ENCODE assay signal across 8 mouse cellular contexts in the genomic region with DNA sequence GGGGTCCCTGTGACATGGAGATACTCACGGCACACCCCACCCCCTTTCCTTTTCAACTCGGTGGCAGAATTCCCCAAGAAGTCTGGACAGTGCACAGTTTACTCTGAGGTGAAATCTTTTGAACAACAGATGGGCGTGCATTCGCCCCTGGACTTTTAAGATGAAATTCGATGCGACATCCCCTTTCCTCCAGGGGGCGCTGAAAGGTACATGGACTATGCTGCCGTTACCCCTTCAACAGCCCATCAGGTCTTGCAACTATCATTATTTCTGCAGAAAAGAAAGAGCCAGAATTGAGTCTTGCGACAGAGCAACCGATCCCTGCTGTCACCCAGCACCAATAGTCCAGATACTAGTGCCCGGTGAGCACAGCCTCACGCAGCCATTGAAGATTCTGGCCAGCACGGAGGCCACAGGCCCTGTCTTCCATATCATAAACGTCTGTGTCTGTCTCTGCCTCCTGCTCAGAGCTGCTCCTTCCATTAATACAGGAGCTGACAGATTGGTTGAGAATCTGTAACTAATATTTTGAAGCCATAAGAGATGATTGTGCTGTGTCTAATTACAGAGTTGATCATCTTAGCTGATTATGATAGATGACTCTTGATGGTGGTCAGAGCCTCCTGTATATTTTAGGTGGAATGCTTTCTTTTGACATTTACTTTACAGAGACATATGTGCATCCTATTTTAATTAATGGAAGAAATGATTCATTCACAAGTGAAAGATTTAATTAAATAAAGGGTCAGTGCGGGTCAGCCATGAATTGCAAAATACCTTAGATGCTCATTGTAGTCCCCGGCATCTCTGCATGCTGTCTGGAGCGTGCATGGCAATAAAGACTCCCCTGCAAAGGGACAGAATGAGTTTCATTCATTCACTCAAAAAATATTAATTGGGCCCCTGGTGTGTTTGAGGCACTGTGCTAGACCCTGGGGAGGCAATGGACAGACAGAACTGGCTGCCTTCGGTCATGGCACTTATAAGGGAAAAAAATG.
DNase-seq lines count a peak whose midpoint lies in the region; ATAC-seq and TF ChIP-seq lines count a peak whose summit lies in the region.

No protein-coding gene starts in this region.

- no peaks in the 10 kb centered on the region; a peak in 2 of 4 replicates for H3K27me3 ChIP-seq in MEL (ENCODE audit: control insufficient read depth in 1 of 2, insufficient read depth in 2 of 2, low read length in 2 of 2)
- H3K27me3 ChIP-seq in stomach, postnatal 0 days (ENCODE audit: control insufficient read depth, insufficient read depth, low read length) = no peaks in the 10 kb centered on the region

- no peak overlapping the region for H3K27ac ChIP-seq in layer of hippocampus, adult 2 months
- no peak overlapping the region for H3K27ac ChIP-seq in MEL (ENCODE audit: control insufficient read depth, low read depth, low read length)
- no peak overlapping the region for H3K27ac ChIP-seq in stomach, postnatal 0 days (replicated peaks)

- no peak for TF ChIP-seq POLR2A in MEL (IDR thresholded peaks at IDR 0.05; ENCODE audit: control insufficient read depth in 1 of 2, insufficient read depth in 1 of 2, low read depth in 1 of 2, low read length in 2 of 2, poor library complexity in 1 of 2)
- TF ChIP-seq POLR2A in brain, embryonic 14.5 days (IDR thresholded peaks at IDR 0.05; ENCODE audit: borderline replicate concordance, extremely low read depth, insufficient read depth, insufficient read length, poor library complexity, severe bottlenecking) = no peak
- no peak for TF ChIP-seq POLR2A in lung, adult 2 months (IDR thresholded peaks at IDR 0.05; ENCODE audit: borderline replicate concordance, extremely low read depth, low read depth, low read length)

- no peak for TF ChIP-seq EP300 in MEL (IDR thresholded peaks at IDR 0.05; ENCODE audit: low read depth in 1 of 2, low read length in 2 of 2)
- TF ChIP-seq EP300 in stomach, postnatal 0 days (optimal IDR thresholded peaks at IDR 0.05) = no peak

- no peaks in the 10 kb centered on the region for H3K79me2 ChIP-seq in MEL (ENCODE audit: control insufficient read depth, insufficient read depth, low read length, poor library complexity)

- TF ChIP-seq CTCF in layer of hippocampus, adult 2 months (conservative IDR thresholded peaks at IDR 0.05) = peak; percentile 75
- TF ChIP-seq CTCF in MEL (IDR thresholded peaks at IDR 0.05 in 2 of 3, conservative IDR thresholded peaks at IDR 0.05 in 1 of 3; ENCODE audit: control insufficient read depth in 1 of 3, insufficient read depth in 1 of 3, low read depth in 2 of 3, low read length in 3 of 3, poor library complexity in 1 of 3, severe bottlenecking in 1 of 3) = peak; percentile 61 to 69 (median 65)
- peak; percentile 59 for TF ChIP-seq CTCF in brain, embryonic 14.5 days (IDR thresholded peaks at IDR 0.05; ENCODE audit: borderline replicate concordance, extremely low read depth, insufficient read depth, insufficient read length)
- TF ChIP-seq CTCF in lung, adult 2 months (IDR thresholded peaks at IDR 0.05; ENCODE audit: insufficient read depth, low read length) = peak; percentile 53
- TF ChIP-seq CTCF in stomach, postnatal 0 days (IDR thresholded peaks at IDR 0.05; ENCODE audit: low read depth) = peak; percentile 52

- H3K36me3 ChIP-seq in MEL (ENCODE audit: control insufficient read depth in 1 of 2, insufficient read depth in 2 of 2, low read length in 2 of 2) = no peaks in the 10 kb centered on the region
- no peaks in the 10 kb centered on the region for H3K36me3 ChIP-seq in stomach, postnatal 0 days (ENCODE audit: control insufficient read depth, insufficient read depth, low read length)

- no peak overlapping the region for H3K9ac ChIP-seq in MEL (ENCODE audit: control insufficient read depth, low read depth, low read length, poor library complexity, severe bottlenecking)
- no peak overlapping the region for H3K9ac ChIP-seq in stomach, postnatal 0 days (ENCODE audit: low read length)

- no peaks in the 10 kb centered on the region for H3K9me3 ChIP-seq in MEL (replicated peaks; ENCODE audit: insufficient read depth, low read length)
- no peaks in the 10 kb centered on the region for H3K9me3 ChIP-seq in stomach, postnatal 0 days (ENCODE audit: control insufficient read depth, low read length)

- H3K4me2 ChIP-seq in stomach, postnatal 0 days (replicated peaks; ENCODE audit: low read depth) = no peak overlapping the region

- H3K4me3 ChIP-seq in layer of hippocampus, adult 2 months = no peak overlapping the region
- H3K4me3 ChIP-seq in MEL (ENCODE audit: control insufficient read depth in 1 of 2, insufficient read depth in 1 of 2, low read depth in 2 of 2, low read length in 2 of 2) = no peak overlapping the region
- H3K4me3 ChIP-seq in lung, adult 2 months (replicated peaks; ENCODE audit: extremely low read depth, low read depth, low read length) = no peak overlapping the region
- H3K4me3 ChIP-seq in stomach, postnatal 0 days (ENCODE audit: low read depth, low read length) = no peak overlapping the region

- peak; percentile 49 for TF ChIP-seq RAD21 in MEL (IDR thresholded peaks at IDR 0.05; ENCODE audit: low read depth, low read length)

- no peak for DNase-seq in layer of hippocampus, adult 2 months (ENCODE audit: low spot score in 2 of 2)
- DNase-seq in layer of hippocampus, adult 11-12 months (ENCODE audit: low spot score) = no peak
- peak; percentile 57 for DNase-seq in MEL (ENCODE audit: low read depth, low spot score)
- peak; percentile 53 for DNase-seq in brain, embryonic 14.5 days (ENCODE audit: low read depth)
- DNase-seq in forelimb bud, embryonic 11.5 days (ENCODE audit: low read depth, low spot score) = peak; percentile 42
- DNase-seq in lung, adult 2 months = peak; percentile 29
- no peak for DNase-seq in stomach, postnatal 0 days (ENCODE audit: low spot score)
- DNase-seq in urinary bladder, postnatal 4 days (ENCODE audit: low spot score in 2 of 2) = no peak

- WGBS in lung, adult 2 months = 61% methylated on average over 18 of the region's 18 CpGs
- WGBS in stomach, postnatal 0 days = 63% methylated on average over 18 of the region's 18 CpGs

- H3K4me1 ChIP-seq in MEL (ENCODE audit: control insufficient read depth in 1 of 2, insufficient read depth in 2 of 2, low read length in 2 of 2) = no peaks in the 10 kb centered on the region
- H3K4me1 ChIP-seq in lung, adult 2 months (ENCODE audit: control insufficient read depth, insufficient read depth, low read length) = no peaks in the 10 kb centered on the region
- no peaks in the 10 kb centered on the region for H3K4me1 ChIP-seq in stomach, postnatal 0 days (replicated peaks; ENCODE audit: control insufficient read depth, insufficient read depth)

- ATAC-seq in stomach, postnatal 0 days (ENCODE audit: low FRiP score, low TSS enrichment) = no peak

TF ChIP-seq in MEL, 35 proteins besides CTCF, POLR2A, EP300 and RAD21:
- TF ChIP-seq MYC (IDR thresholded peaks at IDR 0.05; ENCODE audit: low read depth, low read length) (no peak), JUND (IDR thresholded peaks at IDR 0.05; ENCODE audit: low read depth, low read length) (no peak), SMC3 (IDR thresholded peaks at IDR 0.05; ENCODE audit: low read depth, low read length) (peak; percentile 62)

Comparison
In these comparisons a context has a peak if more than half of its experiments do, and no peak if none do; other contexts are left out.
1. DNase-seq: peak in MEL (single experiment), brain, embryonic 14.5 days (single experiment), forelimb bud, embryonic 11.5 days (single experiment) and lung, adult 2 months (single experiment); none in layer of hippocampus, adult 2 months (0 of 2), layer of hippocampus, adult 11-12 months (single experiment), stomach, postnatal 0 days (single experiment) and urinary bladder, postnatal 4 days (0 of 2).
2. Peak in every context shown above with its lines, with median percentiles within 50 percentile points of each other: CTCF ChIP-seq.